8 mouse cellular contexts compared by ENCODE assay signal in genomic region chr15:96953938-96954238, GRCm38 (mm10).
A peak's percentile ranks its signal among the peaks of the same experiment; 100 is the strongest.
DNase-seq lines count a peak whose midpoint lies in the region; ATAC-seq lines count a peak whose summit lies in the region.

No protein-coding gene starts in this region.

- H3K4me1 ChIP-seq in neural tube, embryonic 11.5 days (ENCODE audit: control insufficient read depth, insufficient read depth, low read length), result no peaks in the 10 kb centered on the region; the same call in 1 of the 2 replicates
- no peaks in the 10 kb centered on the region; the same call in 1 of the 2 replicates for H3K4me1 ChIP-seq in liver, embryonic 16.5 days (ENCODE audit: control insufficient read depth, low read depth, low read length)

- peak overlapping the region; percentile 38 for H3K4me2 ChIP-seq in neural tube, embryonic 11.5 days (ENCODE audit: low read depth)
- H3K4me2 ChIP-seq in liver, embryonic 16.5 days (ENCODE audit: low read depth, low read length), result peak overlapping the region; percentile 53

- peak overlapping the region; percentile 67 for H3K9ac ChIP-seq in neural tube, embryonic 11.5 days (ENCODE audit: low read length)
- no peak overlapping the region for H3K9ac ChIP-seq in liver, embryonic 16.5 days (ENCODE audit: low read depth, low read length)

- peak overlapping the region; percentile 25 for H3K4me3 ChIP-seq in neural tube, embryonic 11.5 days (ENCODE audit: low read depth, low read length)
- H3K4me3 ChIP-seq in liver, embryonic 16.5 days (ENCODE audit: low read depth, low read length), result peak overlapping the region; percentile 29

- DNase-seq in frontal cortex, adult 2 months (ENCODE audit: extremely low spot score in 1 of 2, low spot score in 1 of 2), result no peak
- DNase-seq in neural tube, embryonic 11.5 days (ENCODE audit: low spot score), result no peak
- no peak for DNase-seq in neural tube, embryonic 10.5 days (ENCODE audit: extremely low spot score, low spot score)
- DNase-seq in thymus, postnatal 14 days, result no peak
- DNase-seq in urinary bladder, postnatal 36 days (ENCODE audit: low spot score in 2 of 2), result no peak
- DNase-seq in cerebellum, postnatal 14 days, result no peak

- no peaks in the 10 kb centered on the region for H3K9me3 ChIP-seq in neural tube, embryonic 11.5 days (ENCODE audit: control insufficient read depth, low read length)
- no peaks in the 10 kb centered on the region for H3K9me3 ChIP-seq in liver, embryonic 16.5 days (replicated peaks; ENCODE audit: control insufficient read depth, low read length)

- H3K27ac ChIP-seq in neural tube, embryonic 11.5 days (ENCODE audit: low read depth, low read length), result no peak overlapping the region
- H3K27ac ChIP-seq in liver, embryonic 16.5 days (ENCODE audit: low read length), result no peak overlapping the region

- peak; percentile 62 for ATAC-seq in frontal cortex, adult (ENCODE audit: low TSS enrichment)
- 0 out of 2 replicates have a peak, but pooled peaks have one; percentile 16 for ATAC-seq in neural tube, embryonic 11.5 days (ENCODE audit: insufficient read depth, low FRiP score, low TSS enrichment)
- no peak for ATAC-seq in liver, embryonic 16.5 days (ENCODE audit: low read depth)

- 70% methylated on average over 16 of the region's 16 CpGs for WGBS in neural tube, embryonic 11.5 days
- WGBS in liver, embryonic 16.5 days (ENCODE audit: insufficient replicate concordance), result 45% methylated on average over 16 of the region's 16 CpGs

- no peaks in the 10 kb centered on the region for H3K36me3 ChIP-seq in neural tube, embryonic 11.5 days (ENCODE audit: control insufficient read depth, insufficient read depth, low read length)
- H3K36me3 ChIP-seq in liver, embryonic 16.5 days (ENCODE audit: control insufficient read depth, insufficient read depth), result no peaks in the 10 kb centered on the region

- no peaks in the 10 kb centered on the region for H3K27me3 ChIP-seq in neural tube, embryonic 11.5 days (ENCODE audit: control insufficient read depth, insufficient read depth, low read length)
- no peaks in the 10 kb centered on the region for H3K27me3 ChIP-seq in liver, embryonic 16.5 days (ENCODE audit: control insufficient read depth, insufficient read depth, low read depth, low read length)
